Mouse (Mus musculus): Measurements from ENCODE around the gene Zfp692. TPM values are rescaled to one million over a fixed set of nuclear protein-coding genes. Genes with fewer than 3 reads are reported as not detected.
"Not testable (repeated sequence)": the region's sequence is repeated elsewhere in the genome, so short reads cannot be mapped to it uniquely, and the experiment has no call there.

Gene Zfp692
- total RNA-seq, 1 experiment from 2014 or later, result 9.2 TPM

GRCm38 (mm10) chr11:58303594-58303993, 3.3 kb upstream of the Zfp692 start:
- ATAC-seq (replicated peaks; ENCODE audit: insufficient number of reproducible peaks, low FRiP score, low TSS enrichment, poor library complexity, severe bottlenecking), result no peak

DNA sequence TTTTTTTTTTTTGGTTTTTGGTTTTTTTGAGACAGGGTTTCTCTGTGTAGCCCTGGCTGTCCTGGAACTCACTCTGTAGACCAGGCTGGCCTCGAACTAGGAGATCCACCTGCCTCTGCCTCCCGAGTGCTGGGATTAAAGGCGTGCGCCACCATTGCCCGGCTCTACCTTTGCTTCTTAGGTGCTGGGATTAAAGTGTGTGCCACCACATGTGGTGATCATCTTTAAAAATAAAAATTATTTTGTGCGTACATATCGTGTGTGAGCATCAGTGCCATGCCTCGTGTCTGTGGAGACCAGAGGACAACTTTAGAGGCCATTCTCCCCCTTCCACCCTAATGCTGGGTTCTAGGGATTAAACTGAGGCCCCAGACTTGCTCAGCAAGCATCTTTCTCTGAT, 1.6 kb upstream of the Zfp692 start:
- not testable (repeated sequence) for ATAC-seq (replicated peaks; ENCODE audit: insufficient number of reproducible peaks, low FRiP score, low TSS enrichment, poor library complexity, severe bottlenecking)

DNA sequence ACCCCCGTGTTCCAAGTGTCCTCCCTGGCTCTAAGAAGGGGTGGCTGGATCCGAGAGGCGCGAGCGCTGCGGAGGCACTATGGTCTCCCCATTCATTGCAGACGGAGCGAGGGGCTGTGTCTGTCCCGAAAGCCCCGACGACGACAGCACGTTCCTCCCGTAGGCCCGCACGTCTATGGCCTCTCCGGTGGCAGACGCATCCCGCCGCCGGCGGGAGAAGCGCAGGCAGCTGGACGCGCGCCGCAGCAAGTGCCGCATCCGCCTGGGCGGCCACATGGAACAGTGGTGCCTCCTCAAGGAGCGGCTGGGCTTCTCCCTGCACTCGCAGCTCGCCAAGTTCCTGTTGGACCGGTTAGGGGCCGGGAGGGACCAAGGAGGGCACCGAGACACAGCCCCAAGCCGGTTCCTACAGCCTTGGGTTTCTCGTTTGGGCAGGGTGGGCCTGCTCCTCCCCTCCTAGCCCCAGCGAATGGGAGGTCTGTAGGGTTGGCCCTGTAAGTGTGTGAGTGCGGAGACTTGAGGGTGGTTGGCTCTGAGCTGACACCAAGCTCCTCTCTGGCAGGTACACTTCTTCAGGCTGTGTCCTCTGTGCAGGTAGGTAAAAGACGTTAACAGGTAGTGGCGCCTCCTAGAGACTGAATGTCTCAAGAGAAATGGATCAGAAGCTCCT, 677 bp downstream of the Zfp692 start:
- ATAC-seq (replicated peaks; ENCODE audit: insufficient number of reproducible peaks, low FRiP score, low TSS enrichment, poor library complexity, severe bottlenecking), result peak; percentile 10; the same call in 1 of the 2 replicates

GRCm38 (mm10) chr11:58308661-58309060, 1.8 kb downstream of the Zfp692 start:
- no peak for ATAC-seq (replicated peaks; ENCODE audit: insufficient number of reproducible peaks, low FRiP score, low TSS enrichment, poor library complexity, severe bottlenecking)

GRCm38 (mm10) chr11:58314069-58314468, 7.2 kb downstream of the Zfp692 start:
- no peak for ATAC-seq (replicated peaks; ENCODE audit: insufficient number of reproducible peaks, low FRiP score, low TSS enrichment, poor library complexity, severe bottlenecking)

GRCm38 (mm10) chr11:58315536-58316168, 8.8 kb downstream of the Zfp692 start:
- no peak for ATAC-seq (replicated peaks; ENCODE audit: insufficient number of reproducible peaks, low FRiP score, low TSS enrichment, poor library complexity, severe bottlenecking)

DNA sequence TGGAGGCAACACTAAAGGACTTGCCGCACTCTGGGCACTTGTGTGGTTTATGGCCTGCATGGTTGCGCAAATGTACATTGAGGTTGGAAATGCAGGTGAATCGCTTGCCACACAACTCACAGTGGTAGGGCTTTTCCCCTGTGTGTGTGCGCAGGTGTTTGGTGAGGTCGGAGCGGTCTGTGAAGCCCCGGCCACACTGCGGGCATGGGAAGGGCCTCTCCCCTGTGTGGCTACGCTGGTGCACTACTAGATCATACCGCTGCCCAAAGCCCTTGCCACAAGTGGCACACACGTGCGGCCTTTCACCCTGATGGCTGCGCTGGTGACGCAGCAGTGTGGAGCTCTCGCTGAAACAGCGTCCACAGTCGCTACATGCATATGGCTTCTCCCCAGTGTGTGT, 9.5 kb downstream of the Zfp692 start:
- no peak for ATAC-seq (replicated peaks; ENCODE audit: insufficient number of reproducible peaks, low FRiP score, low TSS enrichment, poor library complexity, severe bottlenecking)

DNA sequence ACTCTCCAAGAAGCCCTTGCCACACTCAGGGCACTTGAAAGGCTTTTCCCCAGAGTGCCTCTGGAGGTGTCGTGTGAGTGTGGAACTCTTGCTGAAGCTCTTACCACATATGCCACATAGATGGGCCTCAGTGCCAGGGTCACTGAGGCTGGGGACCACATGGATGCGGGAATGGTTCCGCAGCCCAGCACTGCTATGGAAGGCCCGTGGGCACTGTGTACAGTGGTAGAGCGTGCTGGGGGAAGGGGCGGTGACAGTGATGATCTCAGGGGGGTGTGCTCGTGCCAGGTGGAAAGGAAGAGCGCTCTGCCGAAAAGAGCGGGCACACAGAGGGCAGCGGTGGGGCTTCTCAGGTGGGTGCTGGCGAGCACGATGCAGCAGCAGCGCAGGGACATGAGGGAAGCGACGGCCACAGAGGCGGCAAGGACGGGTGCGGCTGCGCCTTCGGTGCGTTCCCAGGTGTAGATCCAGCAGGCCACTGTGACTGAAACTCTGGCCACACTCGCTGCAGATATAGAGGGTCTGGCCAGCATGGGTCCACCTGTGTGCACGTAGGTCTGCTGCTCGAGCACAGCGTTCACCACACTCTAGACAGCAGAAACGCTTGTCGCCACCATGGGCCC, 10.0 kb downstream of the Zfp692 start:
- ATAC-seq (replicated peaks; ENCODE audit: insufficient number of reproducible peaks, low FRiP score, low TSS enrichment, poor library complexity, severe bottlenecking), result no peak

- ATAC-seq (replicated peaks; ENCODE audit: insufficient number of reproducible peaks, low FRiP score, low TSS enrichment, poor library complexity, severe bottlenecking), result peak; percentile 99
These were observed 16.1 kb downstream of the Zfp692 start for GRCm38 (mm10) chr11:58322824-58323569.

GRCm38 (mm10) chr11:58323570-58324340, 16.9 kb downstream of the Zfp692 start:
- ATAC-seq (replicated peaks; ENCODE audit: insufficient number of reproducible peaks, low FRiP score, low TSS enrichment, poor library complexity, severe bottlenecking), result 0 out of 2 replicates have a peak, but pooled peaks have one; percentile 1

- no peak for ATAC-seq (replicated peaks; ENCODE audit: insufficient number of reproducible peaks, low FRiP score, low TSS enrichment, poor library complexity, severe bottlenecking)
These were observed 17.9 kb downstream of the Zfp692 start for GRCm38 (mm10) chr11:58324614-58325229.

DNA sequence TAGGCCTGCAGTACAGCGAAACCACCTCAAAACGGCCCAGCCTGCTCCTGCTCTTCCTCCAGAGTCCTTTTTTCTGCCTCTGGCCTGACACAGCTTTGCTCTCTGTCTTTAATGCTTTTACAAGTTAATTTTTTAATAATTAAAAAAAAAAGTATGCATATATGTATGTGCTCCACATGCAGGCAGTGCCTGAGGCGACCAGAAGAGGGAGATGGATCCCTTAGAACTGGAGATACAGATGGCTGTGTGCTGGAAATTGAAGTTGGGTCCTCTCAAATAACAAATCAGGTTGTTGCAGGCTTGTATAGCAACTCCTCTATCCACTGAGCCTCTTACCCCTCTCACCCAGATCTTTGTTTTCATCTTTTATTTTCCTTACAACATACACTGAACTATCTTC, 19.9 kb downstream of the Zfp692 start:
- no peak for ATAC-seq (replicated peaks; ENCODE audit: insufficient number of reproducible peaks, low FRiP score, low TSS enrichment, poor library complexity, severe bottlenecking)

DNA sequence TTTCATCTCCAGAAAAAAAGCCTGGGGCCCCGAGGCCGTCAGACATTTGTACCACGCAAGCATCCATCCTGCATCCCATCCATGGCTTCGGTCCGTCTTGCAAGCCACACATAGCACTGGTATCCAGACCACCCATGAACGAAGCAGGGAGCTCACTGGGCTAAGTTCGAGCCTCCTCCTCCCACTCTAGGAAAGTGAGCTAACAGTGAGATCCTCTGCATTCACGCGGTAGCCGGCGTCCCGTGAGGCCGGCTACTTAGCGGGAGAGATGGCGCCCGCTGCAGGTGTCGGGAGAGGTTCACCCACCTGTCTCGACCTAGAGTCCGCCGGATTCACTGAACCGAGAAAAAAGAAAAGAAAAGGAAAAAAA, 23.0 kb downstream of the Zfp692 start:
- ATAC-seq (replicated peaks; ENCODE audit: insufficient number of reproducible peaks, low FRiP score, low TSS enrichment, poor library complexity, severe bottlenecking), result no peak

GRCm38 (mm10) chr11:58330276-58331148, 23.6 kb downstream of the Zfp692 start, which contains the start of the genes Zfp672 and Sh3bp5l:
Gene Zfp672, minus strand, starts transcription at chr11:58330339.
Gene Sh3bp5l, plus strand, starts transcription at chr11:58330724.
- peak; percentile 85 for ATAC-seq (replicated peaks; ENCODE audit: insufficient number of reproducible peaks, low FRiP score, low TSS enrichment, poor library complexity, severe bottlenecking)

DNA sequence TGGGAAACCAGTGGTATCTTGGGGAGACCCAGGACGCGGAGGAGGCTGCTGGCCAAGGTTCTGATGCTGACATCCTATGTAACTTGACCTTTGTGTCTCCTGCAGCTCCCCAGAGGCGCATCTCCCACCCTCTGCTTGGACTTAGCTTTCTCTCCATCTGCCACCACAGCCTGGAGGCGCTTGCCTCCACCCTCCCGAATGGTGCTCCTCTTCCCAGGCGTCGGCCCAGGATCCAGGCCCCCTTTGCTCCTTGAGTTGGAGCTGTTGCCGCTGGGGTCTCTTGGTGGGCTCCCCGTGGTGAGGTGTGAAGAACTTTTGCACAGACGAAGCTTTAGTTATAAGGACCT, 24.3 kb downstream of the Zfp692 start:
- no peak for ATAC-seq (replicated peaks; ENCODE audit: insufficient number of reproducible peaks, low FRiP score, low TSS enrichment, poor library complexity, severe bottlenecking)

DNA sequence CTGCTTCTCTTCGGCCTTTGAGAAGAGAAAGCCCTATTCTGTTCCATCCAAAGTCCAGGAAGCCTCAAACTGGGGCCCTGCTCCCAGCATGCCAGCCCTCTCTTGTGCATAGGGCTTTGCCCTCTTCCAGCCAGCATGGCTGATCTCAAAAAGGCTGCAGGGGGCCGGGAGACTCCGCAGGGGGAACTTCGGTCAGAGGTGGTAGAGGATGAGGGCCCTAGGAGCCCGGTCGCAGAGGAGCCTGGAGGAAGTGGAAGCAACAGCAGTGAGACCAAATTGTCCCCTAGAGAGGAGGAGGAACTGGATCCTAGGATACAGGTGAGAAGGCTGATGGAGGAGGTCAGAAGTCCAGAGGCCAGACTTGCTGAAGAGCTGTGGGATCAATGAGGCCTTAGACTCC, 24.7 kb downstream of the Zfp692 start:
- ATAC-seq (replicated peaks; ENCODE audit: insufficient number of reproducible peaks, low FRiP score, low TSS enrichment, poor library complexity, severe bottlenecking), result no peak

DNA sequence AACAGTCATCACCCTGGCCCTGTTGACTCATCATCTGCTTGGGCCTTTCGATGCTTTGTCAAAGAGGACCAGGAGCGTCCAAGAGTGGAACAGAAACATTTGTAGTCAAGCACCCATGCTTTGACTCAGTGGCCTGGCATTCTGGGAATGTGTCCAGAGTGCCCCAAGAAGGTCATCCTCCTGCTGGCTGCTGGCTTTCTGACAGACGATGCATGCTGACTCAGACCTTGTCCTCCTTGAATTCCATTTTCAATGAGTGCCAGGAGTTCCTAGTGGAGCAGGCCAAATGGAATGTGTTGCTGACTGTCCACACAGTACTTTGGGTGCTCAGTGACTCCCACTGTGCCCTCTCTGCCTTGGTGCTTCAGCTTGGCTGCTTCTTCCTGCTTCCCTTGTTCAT, 27.9 kb downstream of the Zfp692 start:
- no peak for ATAC-seq (replicated peaks; ENCODE audit: insufficient number of reproducible peaks, low FRiP score, low TSS enrichment, poor library complexity, severe bottlenecking)
